Mouse (Mus musculus) E14TG2a.4 (cell line): ENCODE measurements around the gene Atat1.

Experiments
- CTCF ChIP-seq: conservative IDR thresholded peaks from 2 replicates; pipeline ENCODE4 v1.5.1; 2014; ENCODE audit warnings: low read length
- NANOG ChIP-seq: IDR thresholded peaks from 2 replicates; pipeline ENCODE4 v1.6.1; 2014; ENCODE audit warnings: borderline replicate concordance, low read length, mixed read lengths
- POU5F1 ChIP-seq: IDR thresholded peaks from 2 replicates; pipeline ENCODE4 v1.6.1; 2014; ENCODE audit warnings: low read length, borderline replicate concordance

- TF ChIP-seq CTCF (no peak), POU5F1 (no peak), NANOG (no peak)
Observed at GRCm38 (mm10) chr17:35866281-35866831, 43.5 kb downstream of the Atat1 start.
